Mouse (Mus musculus) lung, embryonic 14.5 days (tissue): Measurements from ENCODE around the gene Ehd1. TPM values are rescaled to one million over a fixed set of nuclear protein-coding genes. Genes with fewer than 3 reads are reported as not detected.

Experiments used
- ATAC-seq: fragments of 200-750 bp; cut with Nextera tagmentation; 2 replicates; pipeline ENCODE4 v1.8.0; 2017; ENCODE audit warnings: mild to moderate bottlenecking, moderate TSS enrichment, moderate library complexity; ENCODE audit not compliant: insufficient read depth
- DNase-seq: peaks from one replicate; pipeline ENCODE4 v3.0.0-alpha.2; 2015
- H3K27ac ChIP-seq: fragments of 300-500 bp; sonication (generic); 2 replicates; pipeline ENCODE4 v1.5.1; 2014; ENCODE audit warnings: low read depth, mild to moderate bottlenecking, moderate library complexity
- H3K27me3 ChIP-seq: fragments of 300-500 bp; sonication (generic); 2 replicates; pipeline ENCODE4 v1.6.1; 2014; ENCODE audit warnings: low read length, control low read depth; ENCODE audit not compliant: insufficient read depth
- H3K36me3 ChIP-seq: fragments of 300-500 bp; sonication (generic); 2 replicates; pipeline ENCODE4 v1.6.1; 2014; ENCODE audit warnings: control low read depth; ENCODE audit not compliant: insufficient read depth
- H3K4me1 ChIP-seq: fragments of 300-500 bp; sonication (generic); 2 replicates; pipeline ENCODE4 v1.6.1; 2014; ENCODE audit warnings: antibody characterized with exemption, control low read depth; ENCODE audit not compliant: insufficient read depth
- H3K4me2 ChIP-seq: fragments of 300-500 bp; sonication (generic); 2 replicates; pipeline ENCODE4 v1.6.1; 2014; ENCODE audit warnings: mild to moderate bottlenecking
- H3K4me3 ChIP-seq: fragments of 300-500 bp; sonication (generic); 2 replicates; pipeline ENCODE4 v1.5.1; 2014; ENCODE audit warnings: low read depth, low read length
- H3K9ac ChIP-seq: fragments of 300-500 bp; sonication (generic); 2 replicates; pipeline ENCODE4 v1.6.1; 2014
- H3K9me3 ChIP-seq: fragments of 300-500 bp; sonication (generic); 2 replicates; pipeline ENCODE4 v1.6.1; 2016; ENCODE audit warnings: low read depth, low read length, control low read depth
- CTCF ChIP-seq: IDR thresholded peaks from 2 replicates; pipeline ENCODE4 v1.5.1; 2016; ENCODE audit warnings: antibody characterized with exemption, low read depth
- WGBS: fragments of 180-500 bp; shearing (Covaris S2); extraction: QIAGEN DNeasy Blood & Tissue Kit; methylation state at CpG from one replicate; pipeline ENCODE4 v1.1.7; 2014; 5-methylcytosine and 5-hydroxymethylcytosine counted together
- polyA plus RNA-seq: library from polyadenylated mRNA; unstranded; fragments of >200 nt; fragmentation: Nextera tagmentation; extraction: Ambion mirVana; gene quantifications from 2 replicates; pipeline ENCODE4 v1.2.1, GENCODE M21; 2014

The Ehd1 gene
- polyA plus RNA-seq, 1 experiment from 2014 or later, result 50.3 TPM

GRCm38 (mm10) chr19:6292262-6292661 is 15.7 kb downstream of the Ehd1 start:
- ATAC-seq (no peak), DNase-seq (no peak)
- Histone ChIP-seq H3K9me3 (no peaks in the 10 kb centered on the region), H3K4me2 (no peak overlapping the region), H3K36me3 (peaks cover 66% of the 10 kb centered on the region), H3K27ac (no peak overlapping the region; the same call in 1 of the 2 replicates), H3K4me3 (no peak overlapping the region), H3K9ac (no peak overlapping the region), H3K27me3 (no peaks in the 10 kb centered on the region), H3K4me1 (no peaks in the 10 kb centered on the region)
- 81% methylated on average over 5 of the region's 5 CpGs for WGBS
- no peak for TF ChIP-seq CTCF

GRCm38 (mm10) chr19:6294301-6294700 is 17.8 kb downstream of the Ehd1 start:
- H3K36me3 ChIP-seq, result peaks cover 72% of the 10 kb centered on the region
- TF ChIP-seq CTCF, result no peak
- no peak for DNase-seq

GRCm38 (mm10) chr19:6296551-6297210 is 20.2 kb downstream of the Ehd1 start:
- Histone ChIP-seq H3K9me3 (no peaks in the 10 kb centered on the region), H3K4me3 (no peak overlapping the region), H3K27ac (no peak overlapping the region), H3K27me3 (no peaks in the 10 kb centered on the region), H3K4me1 (peaks cover 4% of the 10 kb centered on the region; the same call in 1 of the 2 replicates), H3K9ac (no peak overlapping the region), H3K36me3 (peaks cover 66% of the 10 kb centered on the region), H3K4me2 (no peak overlapping the region)
- no peak for ATAC-seq
- TF ChIP-seq CTCF, result no peak
- no peak for DNase-seq
- 88% methylated on average over 5 of the region's 5 CpGs for WGBS

More at GRCm38 (mm10) chr19:6294301-6294700, 17.8 kb downstream of the Ehd1 start:
- Histone ChIP-seq H3K9ac (no peak overlapping the region), H3K4me1 (no peaks in the 10 kb centered on the region), H3K27me3 (no peaks in the 10 kb centered on the region), H3K9me3 (no peaks in the 10 kb centered on the region), H3K4me3 (no peak overlapping the region), H3K27ac (no peak overlapping the region), H3K4me2 (no peak overlapping the region)
- 90% methylated on average over 17 of the region's 17 CpGs for WGBS
- no peak for ATAC-seq

GRCm38 (mm10) chr19:6297641-6298040 is 21.1 kb downstream of the Ehd1 start:
- no peak for TF ChIP-seq CTCF
- H3K36me3 ChIP-seq, result peaks cover 57% of the 10 kb centered on the region
- ATAC-seq (no peak), DNase-seq (peak; percentile 24)
- no peaks in the 10 kb centered on the region for H3K9me3 ChIP-seq
- peaks cover 4% of the 10 kb centered on the region; the same call in 1 of the 2 replicates for H3K4me1 ChIP-seq
- H3K9ac ChIP-seq, result no peak overlapping the region
- no peak overlapping the region for H3K4me2 ChIP-seq
- no peak overlapping the region for H3K4me3 ChIP-seq
- WGBS, result 87% methylated on average over 9 of the region's 9 CpGs
- no peak overlapping the region for H3K27ac ChIP-seq
- H3K27me3 ChIP-seq, result no peaks in the 10 kb centered on the region

GRCm38 (mm10) chr19:6299003-6299402 is 22.5 kb downstream of the Ehd1 start:
- WGBS, result 76% methylated on average over 4 of the region's 4 CpGs
- ATAC-seq, result no peak

GRCm38 (mm10) chr19:6299450-6300267 is 23.1 kb downstream of the Ehd1 start:
- H3K9ac ChIP-seq, result no peak overlapping the region
- H3K27me3 ChIP-seq, result no peaks in the 10 kb centered on the region
- peaks cover 43% of the 10 kb centered on the region for H3K36me3 ChIP-seq
- H3K4me3 ChIP-seq, result no peak overlapping the region
- 66% methylated on average over 7 of the region's 7 CpGs for WGBS
- no peak for TF ChIP-seq CTCF
- H3K27ac ChIP-seq, result peak overlapping the region; percentile 73
- peaks cover 4% of the 10 kb centered on the region; the same call in 1 of the 2 replicates for H3K4me1 ChIP-seq
- ATAC-seq (no peak), DNase-seq (peak; percentile 18)
- no peaks in the 10 kb centered on the region for H3K9me3 ChIP-seq
- no peak overlapping the region for H3K4me2 ChIP-seq

More at GRCm38 (mm10) chr19:6299003-6299402, 22.5 kb downstream of the Ehd1 start:
- H3K4me1 ChIP-seq, result peaks cover 4% of the 10 kb centered on the region; the same call in 1 of the 2 replicates
- H3K9me3 ChIP-seq, result no peaks in the 10 kb centered on the region
- H3K36me3 ChIP-seq, result peaks cover 49% of the 10 kb centered on the region
- H3K27ac ChIP-seq, result peak overlapping the region; percentile 73; the same call in 1 of the 2 replicates
- no peak for TF ChIP-seq CTCF
- no peak for DNase-seq
- no peaks in the 10 kb centered on the region for H3K27me3 ChIP-seq
- no peak overlapping the region for H3K4me2 ChIP-seq
- no peak overlapping the region for H3K4me3 ChIP-seq
- no peak overlapping the region for H3K9ac ChIP-seq

- H3K4me2 ChIP-seq, result no peak overlapping the region
- H3K4me1 ChIP-seq, result peaks cover 4% of the 10 kb centered on the region; the same call in 1 of the 2 replicates
- H3K27me3 ChIP-seq, result no peaks in the 10 kb centered on the region
- peaks cover 35% of the 10 kb centered on the region for H3K36me3 ChIP-seq
- H3K9me3 ChIP-seq, result no peaks in the 10 kb centered on the region
- no peak overlapping the region for H3K4me3 ChIP-seq
- H3K9ac ChIP-seq, result no peak overlapping the region
- peak overlapping the region; percentile 73 for H3K27ac ChIP-seq
- peak; percentile 38 for DNase-seq
- ATAC-seq, result peak; percentile 15; the same call in 1 of the 2 replicates
- TF ChIP-seq CTCF, result no peak
- WGBS, result 30% methylated on average over 7 of the region's 7 CpGs
Measured at GRCm38 (mm10) chr19:6300402-6300841, 23.9 kb downstream of the Ehd1 start.
